Mouse (Mus musculus) lung, postnatal 25 days (tissue): ENCODE results near the gene Pla2g2c.

ENCODE experiments used
- DNase-seq: peaks from one replicate; pipeline ENCODE4 v3.0.0; 2022; ENCODE audit warnings: low spot score

Gene Pla2g2c

DNA sequence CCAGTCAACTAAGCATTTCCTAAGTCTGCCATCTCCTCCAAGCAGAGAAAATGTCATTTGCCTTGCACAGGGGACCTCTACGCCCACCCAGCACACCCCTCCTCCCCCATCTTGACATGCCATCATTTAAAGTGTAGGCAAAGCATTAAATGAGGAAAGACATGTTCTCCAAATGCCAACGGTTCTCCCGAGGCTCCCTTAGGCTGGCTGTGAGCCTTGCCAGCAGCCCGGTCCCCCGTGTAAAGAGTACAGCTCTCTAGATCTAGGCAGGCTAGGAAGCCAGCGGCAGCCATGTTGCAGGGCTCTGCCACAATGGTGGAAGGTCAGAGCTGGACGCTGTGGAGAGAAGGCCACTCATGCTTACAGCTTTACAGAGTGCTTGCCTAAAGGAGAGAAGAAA, 14.6 kb upstream of the Pla2g2c start:
- DNase-seq, result no peak

DNA sequence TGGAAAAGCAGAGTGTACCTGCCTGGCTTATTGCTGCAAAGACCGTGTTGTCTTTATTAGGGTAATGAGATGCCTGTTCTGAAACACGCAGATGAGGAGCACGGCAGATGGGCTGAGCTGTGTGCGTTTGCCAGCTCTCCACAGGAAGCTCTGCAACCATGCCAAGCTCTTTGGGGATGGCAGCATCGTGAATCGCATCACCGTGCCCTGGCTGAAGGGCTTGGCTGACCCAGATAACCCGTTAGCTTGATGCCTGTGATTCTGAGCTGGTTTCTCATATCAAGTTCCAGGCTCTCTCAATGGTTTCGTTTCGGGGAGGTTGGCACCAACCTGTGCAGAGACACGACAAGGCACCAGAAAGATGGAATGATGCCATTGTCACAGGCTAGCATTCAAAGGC, 14.0 kb upstream of the Pla2g2c start:
- no peak for DNase-seq

DNA sequence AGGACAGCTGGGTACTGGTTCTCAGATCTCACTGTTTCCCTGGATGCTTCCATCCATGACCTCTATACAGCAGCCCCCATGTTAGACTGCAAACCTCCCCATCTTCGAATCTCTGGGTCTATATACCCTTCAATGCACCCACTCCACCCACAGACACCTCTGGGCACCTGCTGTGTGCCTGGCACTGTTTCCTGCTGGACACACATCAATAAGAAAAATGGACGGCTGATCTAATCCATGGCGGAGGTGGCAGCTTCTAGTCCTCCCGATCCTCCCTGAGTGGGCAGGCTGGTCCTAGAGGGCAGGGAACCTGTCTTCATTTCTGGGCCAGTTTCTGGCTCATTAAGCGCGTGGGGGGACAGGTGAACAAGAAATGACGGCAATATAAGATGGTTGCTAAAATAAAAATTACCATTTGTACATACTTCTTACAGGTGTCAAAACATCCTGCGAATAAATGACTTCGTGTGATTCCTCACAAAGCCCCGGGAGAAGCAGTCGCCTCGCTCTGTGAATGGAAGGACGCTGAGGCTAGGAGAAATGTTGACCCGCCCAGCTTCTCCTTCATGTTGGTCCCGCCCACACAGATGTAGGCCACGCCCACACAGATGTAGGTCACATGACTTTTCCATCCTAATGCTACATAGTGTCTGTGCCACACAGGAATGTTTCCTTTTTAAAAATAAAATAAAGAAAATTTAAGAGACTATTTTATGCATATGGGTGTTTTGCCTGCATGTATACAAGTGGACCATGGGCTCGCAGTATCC, 13.4 kb upstream of the Pla2g2c start:
- no peak for DNase-seq

DNA sequence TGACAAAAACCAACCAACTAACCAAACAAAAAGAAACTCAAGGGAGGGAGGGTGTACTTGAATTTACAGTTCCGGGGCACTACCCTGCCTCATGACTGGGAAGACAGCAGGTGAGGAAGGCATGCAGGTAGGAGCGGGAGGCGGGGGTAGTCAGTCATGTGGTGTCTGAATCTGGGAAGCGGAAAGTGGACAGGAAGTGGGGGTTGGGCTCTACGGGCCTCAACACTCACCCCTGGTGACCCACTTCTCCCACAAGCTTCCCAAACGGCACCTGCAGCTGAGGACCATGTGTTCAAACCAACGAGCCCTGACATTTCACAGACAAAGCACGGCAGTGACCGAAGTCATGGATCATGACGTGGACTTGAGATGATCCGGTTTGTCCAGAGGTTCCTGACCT, 12.5 kb upstream of the Pla2g2c start:
- DNase-seq, result no peak

DNA sequence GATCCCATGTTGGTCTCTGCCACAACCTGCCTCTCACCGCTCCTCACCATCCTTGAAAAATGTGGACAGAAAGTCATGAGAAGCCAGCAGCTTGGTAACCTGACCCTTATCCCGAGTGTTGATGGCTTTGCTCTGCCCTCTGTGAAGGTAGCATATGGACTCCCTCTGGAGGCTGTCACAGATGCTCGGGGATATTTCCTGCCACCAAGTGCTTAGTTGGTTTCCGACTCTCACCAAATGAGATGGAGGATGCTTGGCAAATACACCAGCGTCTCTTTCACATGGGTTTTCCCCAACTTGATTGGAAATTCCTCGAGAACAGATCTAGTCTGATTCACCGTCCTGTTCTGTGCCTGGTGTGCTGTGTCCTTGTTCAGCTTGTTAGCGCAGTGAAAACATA, 12.0 kb upstream of the Pla2g2c start:
- no peak for DNase-seq

DNA sequence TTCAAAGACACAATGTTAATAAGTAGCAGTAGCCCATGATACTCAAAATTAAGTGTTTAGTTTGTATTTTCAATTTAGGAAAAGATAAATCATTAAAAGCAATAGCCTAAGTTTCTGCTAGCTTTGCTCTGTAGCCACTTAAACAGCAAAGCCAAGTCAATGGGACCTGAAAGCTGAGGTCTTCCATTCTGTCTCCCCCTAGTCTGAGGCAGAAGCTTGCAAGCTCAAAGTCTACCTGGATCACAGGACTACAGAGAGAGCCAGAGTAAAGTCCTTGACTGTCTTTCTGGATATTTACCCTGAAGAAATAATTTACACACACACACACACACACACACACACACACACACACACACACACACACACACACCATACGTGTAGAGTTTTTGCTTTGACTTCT, 10.4 kb upstream of the Pla2g2c start:
- no peak for DNase-seq

DNA sequence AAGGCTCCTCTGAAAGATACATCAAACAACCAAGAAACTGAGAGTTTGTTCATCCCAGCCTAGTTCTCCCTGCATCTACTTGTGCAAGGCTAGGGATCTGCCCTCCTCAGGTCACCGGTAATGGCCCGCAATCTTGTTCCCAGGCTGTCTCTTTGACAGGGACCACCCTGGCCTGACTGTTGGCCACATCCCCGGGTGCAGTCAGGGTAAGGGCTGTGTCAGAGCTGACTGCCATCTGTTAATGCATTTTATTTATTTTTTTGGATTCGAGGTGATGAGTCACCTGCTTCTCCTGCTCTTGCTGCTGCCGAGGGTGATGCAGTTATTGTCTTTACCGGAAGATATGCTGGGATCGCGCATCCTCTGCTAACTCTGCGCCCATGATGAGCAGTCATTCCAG, 7.9 kb upstream of the Pla2g2c start:
- no peak for DNase-seq

DNA sequence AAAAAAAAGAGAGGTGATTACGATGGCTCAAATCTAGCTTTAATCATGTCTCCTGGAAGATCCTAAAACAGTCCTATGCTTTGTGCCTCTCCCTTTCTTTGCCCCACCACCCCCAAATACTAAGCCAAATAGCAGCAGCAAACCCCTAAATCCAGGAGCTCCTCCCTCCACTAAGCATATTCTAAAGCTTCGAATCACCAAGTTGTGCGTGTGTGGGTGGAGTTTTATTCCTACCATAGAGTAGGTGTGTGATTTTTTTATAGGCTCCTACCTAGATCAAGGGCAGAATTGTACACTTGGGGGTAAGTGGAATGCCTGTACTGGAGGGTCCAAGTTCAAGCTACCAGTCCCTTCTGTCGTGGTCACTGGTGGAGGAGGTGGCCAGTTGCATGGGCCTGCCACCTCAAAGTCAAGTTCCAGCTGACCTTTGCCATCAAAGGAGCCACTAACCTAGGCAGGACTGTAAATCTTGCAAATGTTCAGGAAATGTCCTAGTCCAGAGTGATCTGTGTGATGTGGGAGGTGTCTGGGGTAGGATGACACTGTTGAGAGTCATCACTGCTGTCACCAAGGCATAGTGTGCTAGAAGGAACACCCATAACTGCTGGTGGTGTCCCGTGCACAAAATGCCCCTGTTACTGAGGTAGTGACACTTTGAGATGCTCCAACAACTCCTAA, 5.9 kb upstream of the Pla2g2c start:
- no peak for DNase-seq

DNA sequence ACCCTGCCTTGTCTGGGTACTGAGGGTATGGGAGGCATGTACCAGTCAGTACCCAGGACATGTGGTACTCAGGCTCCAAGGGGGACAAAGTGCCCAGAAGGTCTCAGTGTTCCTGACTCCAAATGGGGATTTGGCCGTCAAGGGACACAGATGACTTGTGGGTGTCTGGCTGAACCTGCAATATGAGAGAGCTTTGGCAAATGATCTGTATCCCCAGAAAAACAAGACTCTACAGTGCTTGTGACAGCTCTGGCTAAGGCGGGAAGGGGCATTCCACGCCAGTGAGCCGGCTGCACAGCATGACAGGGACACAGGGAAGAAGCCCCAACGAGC, 5.4 kb upstream of the Pla2g2c start:
- DNase-seq, result no peak

DNA sequence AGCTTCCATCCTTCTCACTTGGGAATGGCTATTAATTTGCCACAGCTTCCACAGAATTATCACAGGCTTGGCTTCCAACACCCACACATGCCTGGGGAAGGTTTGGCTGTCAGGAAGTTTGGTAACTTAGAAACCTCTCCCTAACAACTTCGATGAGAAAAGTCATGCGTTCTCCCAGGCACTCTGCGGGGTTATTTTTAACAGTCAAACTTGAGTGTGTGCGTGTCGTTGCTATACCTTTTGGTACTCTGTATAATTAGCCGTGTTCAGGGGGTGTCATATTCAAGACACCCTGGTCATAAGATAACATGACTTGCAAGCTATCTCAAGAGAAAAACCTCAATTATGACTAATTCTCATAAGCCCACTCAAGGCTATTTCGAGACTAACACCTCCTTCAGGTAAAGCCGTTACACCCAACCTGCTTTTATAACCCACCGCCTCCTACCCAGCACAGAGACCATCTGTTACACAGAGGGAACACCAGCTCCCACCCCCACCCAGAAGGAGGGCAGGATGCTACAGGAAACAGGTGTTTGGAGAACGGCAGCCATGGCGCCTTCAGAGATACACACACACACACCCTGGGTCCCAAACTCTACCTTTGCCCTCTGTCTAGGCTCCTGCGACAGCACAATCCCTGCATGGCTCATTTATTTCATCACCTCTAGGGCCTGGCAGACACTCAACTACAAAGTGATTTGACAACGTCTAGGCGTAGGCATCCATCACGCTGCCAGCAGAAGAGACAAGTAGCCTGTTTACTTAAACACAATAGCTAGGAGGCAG, 905 bp upstream of the Pla2g2c start:
- DNase-seq, result no peak

DNA sequence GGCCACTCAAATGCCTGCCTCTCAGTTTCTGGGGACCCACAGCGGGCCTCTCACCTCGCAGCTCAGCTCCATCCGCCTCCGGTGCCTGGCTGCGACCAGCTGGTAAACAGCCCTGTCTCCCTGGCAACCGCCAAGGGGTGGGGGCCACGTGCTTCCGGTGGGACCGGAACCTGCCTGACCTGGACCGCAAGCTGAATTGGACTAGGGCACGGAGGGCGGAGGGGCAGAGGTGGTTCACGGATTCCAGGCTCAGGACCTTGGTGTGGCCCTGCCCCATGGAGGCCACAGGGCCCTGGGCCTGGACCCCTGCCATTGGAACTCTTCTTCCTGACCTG, 502 bp downstream of the Pla2g2c start:
- peak; percentile 79 for DNase-seq

DNA sequence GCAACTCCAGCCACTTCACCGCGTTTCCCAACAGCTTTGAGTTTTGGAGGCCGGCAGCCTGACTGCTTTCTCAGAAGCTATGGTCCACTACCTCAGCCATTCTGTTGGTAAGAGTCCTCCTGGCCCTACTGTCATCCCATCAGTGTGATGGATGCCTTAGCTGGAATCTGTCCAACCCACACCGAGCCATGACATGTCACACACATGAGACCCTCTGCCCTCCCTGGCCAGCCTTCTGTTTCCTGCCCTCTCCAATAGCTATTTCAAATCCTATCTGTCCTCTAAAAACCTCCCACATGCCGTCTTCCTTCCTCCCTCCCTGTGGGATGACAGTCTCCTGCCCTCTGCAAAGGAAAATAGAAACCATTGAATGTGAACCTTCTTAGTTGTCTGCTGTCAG, 1.2 kb downstream of the Pla2g2c start:
- DNase-seq, result no peak

DNA sequence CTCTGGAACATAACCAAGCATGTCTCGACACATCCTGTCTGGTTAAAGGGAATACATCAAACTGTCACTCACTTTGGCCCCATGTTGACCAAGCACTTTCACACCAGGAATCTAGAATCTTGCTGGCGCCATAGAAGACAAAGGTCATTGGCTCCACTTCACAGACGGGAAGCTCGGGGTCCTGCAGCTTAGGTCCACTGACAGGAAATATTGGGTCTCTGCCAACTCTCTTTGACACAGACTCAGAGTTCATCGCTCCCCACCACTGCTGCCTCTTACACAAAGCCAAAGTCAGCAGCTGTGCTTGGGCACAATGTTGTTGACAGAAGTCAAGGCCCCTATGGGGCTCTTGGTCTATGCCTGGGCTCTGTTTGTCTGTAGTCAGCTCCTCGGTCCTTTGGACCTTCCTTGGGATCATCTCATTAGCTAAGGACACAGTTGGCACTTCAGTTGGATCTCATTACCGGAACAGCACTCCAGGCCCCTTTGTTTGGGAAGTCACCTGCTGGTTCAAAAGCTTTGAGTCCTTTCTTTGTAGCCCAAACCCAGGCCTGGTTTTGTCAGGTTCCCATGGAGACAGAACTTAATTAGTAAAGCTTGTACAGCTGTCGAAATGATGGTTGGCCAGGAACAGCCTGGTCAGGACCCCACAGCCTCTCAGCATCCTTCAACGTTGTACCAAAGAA, 4.6 kb downstream of the Pla2g2c start:
- DNase-seq, result peak; percentile 70

DNA sequence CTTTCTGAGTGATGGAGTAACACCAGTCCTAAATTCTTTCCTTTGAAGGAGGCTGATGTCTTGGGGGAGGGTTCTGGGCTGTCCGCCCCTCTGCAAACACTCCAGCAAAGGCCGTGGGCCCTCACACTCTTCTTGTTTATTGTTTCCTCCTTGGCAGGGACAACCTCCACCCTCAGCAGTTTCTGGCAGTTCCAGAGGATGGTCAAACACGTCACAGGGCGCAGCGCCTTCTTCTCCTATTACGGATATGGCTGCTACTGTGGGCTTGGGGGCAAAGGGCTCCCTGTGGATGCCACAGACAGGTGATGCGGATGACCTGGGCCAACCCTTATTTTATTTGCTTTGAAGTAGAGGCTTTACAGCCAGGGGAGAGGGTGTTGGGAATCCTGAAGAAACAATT, 9.5 kb downstream of the Pla2g2c start:
- DNase-seq, result no peak

DNA sequence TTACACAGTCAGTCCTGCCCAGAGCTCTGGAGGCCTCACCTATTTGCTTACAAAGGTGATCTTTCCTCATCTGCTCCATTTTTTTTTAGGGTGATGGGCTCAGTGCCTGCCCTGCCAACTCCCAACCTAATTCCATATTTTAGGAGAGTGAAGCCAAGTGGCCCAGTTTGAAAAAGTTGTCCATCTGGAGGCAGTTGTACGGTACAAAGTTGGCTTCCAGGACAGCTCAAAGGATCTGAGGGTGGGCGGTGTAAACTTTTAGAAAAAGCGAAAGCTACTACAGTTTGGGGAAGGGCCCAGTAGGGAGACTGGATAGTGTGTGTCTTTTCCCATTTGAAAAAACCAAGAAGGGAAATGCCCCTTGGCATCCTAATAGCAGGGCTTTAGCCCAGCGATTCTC, 10.3 kb downstream of the Pla2g2c start:
- DNase-seq, result no peak

DNA sequence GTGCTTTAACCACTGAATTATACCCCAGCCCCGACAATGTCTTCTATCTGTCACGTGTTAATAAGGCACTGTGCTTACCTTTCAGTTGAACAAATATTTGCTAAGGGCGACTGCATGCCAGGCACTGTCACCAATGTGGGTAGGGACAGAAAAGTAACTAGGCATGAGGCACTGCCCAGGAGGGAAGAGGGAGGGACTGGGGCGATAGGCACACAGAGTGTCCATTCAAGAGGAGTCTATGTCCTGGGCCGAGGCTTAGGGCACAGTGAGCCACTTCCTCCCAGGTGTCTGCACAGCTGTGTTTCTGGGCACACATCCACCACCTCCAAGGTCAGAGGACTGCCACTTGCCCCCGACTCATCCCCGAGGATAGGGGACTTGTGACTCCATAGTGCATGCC, 12.4 kb downstream of the Pla2g2c start, which contains the start of gene Ubxn10:
Ubxn10 (minus strand) TSS at position 137 of the 400 bp plus-strand sequence.
- peak; percentile 76 for DNase-seq

DNA sequence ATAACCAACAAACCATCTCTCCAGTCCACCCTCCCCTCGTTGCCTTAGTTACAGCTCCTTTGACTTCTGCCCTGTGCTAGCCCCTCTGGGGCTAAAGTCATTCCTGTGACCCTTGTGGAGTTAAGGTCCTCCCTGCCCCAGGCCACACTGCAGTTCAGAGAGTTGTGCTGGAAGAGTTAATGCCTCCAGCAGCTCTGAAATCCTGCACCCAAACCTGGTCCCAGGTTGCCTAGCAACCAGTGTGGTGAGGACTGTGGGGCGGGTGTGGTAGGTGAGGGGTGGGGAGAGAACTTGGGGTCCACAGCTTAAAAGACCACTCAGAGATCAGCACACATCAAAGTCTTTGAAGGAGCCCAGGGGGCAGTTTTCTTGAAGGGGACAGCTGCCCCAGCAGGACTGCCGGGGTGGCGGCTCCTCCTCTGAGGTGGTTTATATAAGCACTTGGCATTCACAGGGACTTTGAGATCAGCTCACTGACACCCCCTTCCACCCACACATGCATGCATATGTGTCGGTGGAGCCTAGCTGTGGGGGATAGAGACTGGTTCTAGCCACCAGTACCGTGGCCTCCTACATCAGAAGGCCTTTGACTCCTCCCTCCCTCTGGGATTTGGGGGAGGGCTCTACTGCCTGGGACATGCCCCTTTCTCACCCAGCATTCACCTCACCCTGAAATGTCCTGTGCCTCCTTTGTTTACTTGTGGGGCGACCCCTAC, 14.7 kb downstream of the Pla2g2c start:
- no peak for DNase-seq

DNA sequence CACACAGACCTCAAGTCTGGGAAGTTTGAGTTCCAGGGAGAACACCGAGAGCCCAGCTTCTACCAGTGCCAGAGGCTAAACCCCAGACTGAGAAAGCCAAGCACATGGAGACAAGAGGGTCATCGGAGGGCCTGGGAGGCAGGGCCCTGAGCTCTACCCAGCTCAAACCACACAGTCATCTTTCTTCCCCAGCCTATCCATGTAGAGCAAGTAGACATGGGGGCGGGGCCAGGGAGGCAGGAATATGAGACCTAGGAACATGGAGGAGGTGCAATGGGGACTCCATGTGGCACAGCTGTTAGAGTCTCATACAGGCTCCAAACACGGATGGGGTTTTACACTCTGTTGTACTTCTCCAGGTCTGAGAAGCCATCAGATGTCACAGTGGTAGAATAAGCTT, 21.3 kb downstream of the Pla2g2c start:
- DNase-seq, result no peak

DNA sequence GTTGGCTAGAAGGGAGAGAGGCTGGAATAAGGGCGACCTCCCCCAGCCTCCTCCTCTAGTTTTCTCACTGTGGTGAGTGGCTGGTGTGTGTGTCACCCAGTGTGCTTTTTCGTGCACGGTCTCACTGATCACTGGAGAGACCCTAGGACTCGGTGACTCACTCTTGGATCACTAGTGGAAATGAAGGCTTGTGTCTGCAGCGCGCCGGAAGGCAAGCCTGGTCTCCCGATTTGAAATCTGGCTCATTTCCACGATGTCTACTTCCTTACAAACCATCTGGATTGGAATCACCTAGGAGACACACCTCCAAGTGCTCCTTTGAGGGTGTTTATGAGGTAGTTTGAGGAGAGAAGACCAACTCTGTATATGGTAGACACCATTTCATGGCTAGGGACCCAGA, 22.3 kb downstream of the Pla2g2c start:
- no peak for DNase-seq

DNA sequence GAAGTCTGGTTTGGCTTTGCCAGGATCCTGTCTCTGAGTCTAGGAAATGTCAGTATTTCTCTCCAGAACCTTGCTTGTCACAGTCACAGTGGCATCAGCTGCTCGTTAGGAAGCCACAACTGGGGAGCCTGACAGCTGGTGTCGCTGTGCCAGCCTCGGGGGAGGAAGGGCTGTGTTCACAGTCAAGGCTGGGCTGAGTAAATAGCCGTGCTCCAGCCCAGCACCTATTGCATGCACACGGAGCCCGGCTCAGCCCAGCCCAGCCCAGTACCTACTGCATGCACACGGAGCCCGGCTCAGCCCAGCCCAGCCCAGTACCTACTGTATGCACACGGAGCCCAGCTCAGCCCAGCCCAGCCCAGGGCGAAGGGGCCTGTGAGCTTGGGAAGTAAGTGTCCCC, 23.3 kb downstream of the Pla2g2c start:
- no peak for DNase-seq

DNA sequence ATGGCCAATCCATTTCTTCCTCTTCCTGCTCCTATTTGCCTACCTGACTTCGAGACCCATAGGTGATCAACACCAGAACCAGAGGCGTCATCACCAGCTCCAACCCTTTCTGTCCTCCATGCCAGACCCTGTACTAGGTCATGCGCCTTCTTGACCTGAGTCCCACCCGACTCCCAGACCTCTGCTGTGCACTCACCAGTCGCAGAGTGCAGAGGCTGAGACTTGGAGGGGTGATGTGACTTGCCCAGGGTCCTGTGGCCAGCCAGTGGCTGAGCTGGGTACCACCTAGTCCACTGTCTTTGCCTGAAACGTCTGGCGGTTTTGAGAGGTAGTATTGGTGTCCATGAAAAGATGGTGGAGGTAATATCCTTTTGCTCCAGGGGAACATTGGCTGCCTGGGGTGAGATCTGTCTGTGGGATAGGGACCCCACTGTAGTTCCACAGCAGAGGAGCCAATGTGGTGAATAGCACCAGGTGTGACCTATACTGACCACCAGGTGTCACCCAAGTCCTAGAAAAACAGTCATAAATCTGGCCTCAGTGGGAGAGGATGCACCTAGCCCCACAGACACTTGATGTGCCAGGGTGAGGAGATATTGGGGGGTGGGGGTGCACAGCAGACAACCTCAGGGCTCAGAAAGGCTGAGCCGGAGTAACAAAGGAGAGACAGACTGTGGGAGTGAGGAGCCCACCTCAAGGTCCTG, 23.9 kb downstream of the Pla2g2c start:
- no peak for DNase-seq
